Mouse (Mus musculus) left cerebral cortex, adult 9 months (tissue): ENCODE data around the gene Hsd11b2.

Source experiments
- DNase-seq, 2 experiments: peaks; one replicate each; pipeline ENCODE4 v3.0.0; 2022; ENCODE audit warnings: low spot score in 2 of 2

Hsd11b2 gene

GRCm38 (mm10) chr8:105522890-105523289 lies 4.3 kb downstream of the Hsd11b2 start:
- no peak for DNase-seq

- DNase-seq: no peak
Observed at GRCm38 (mm10) chr8:105527110-105527509, 8.6 kb downstream of the Hsd11b2 start.

- no peak for DNase-seq
Observed at GRCm38 (mm10) chr8:105528206-105528605, 9.7 kb downstream of the Hsd11b2 start.

- no peak for DNase-seq
Observed at GRCm38 (mm10) chr8:105529271-105529670, 10.7 kb downstream of the Hsd11b2 start.

GRCm38 (mm10) chr8:105531774-105532173 lies 13.2 kb downstream of the Hsd11b2 start:
- no peak for DNase-seq

- no peak for DNase-seq
Observed at GRCm38 (mm10) chr8:105533439-105533838, 14.9 kb downstream of the Hsd11b2 start.

- peak in 1 of 2 experiments; percentile 59 for DNase-seq
Observed at GRCm38 (mm10) chr8:105533892-105534329, 15.4 kb downstream of the Hsd11b2 start.

- DNase-seq: peak in 1 of 2 experiments; percentile 43
Observed at GRCm38 (mm10) chr8:105536546-105536945, 18.0 kb downstream of the Hsd11b2 start.

- DNase-seq: no peak
Observed at GRCm38 (mm10) chr8:105537011-105537677, 18.6 kb downstream of the Hsd11b2 start.

GRCm38 (mm10) chr8:105538940-105539339 lies 20.4 kb downstream of the Hsd11b2 start:
- no peak for DNase-seq

GRCm38 (mm10) chr8:105542032-105542656 lies 23.6 kb downstream of the Hsd11b2 start:
- DNase-seq: no peak

- no peak for DNase-seq
Observed at GRCm38 (mm10) chr8:105542808-105543207, 24.3 kb downstream of the Hsd11b2 start.

- no peak for DNase-seq
Observed at GRCm38 (mm10) chr8:105543703-105544102, 25.1 kb downstream of the Hsd11b2 start.

- no peak for DNase-seq
Observed at GRCm38 (mm10) chr8:105544544-105545205, 26.1 kb downstream of the Hsd11b2 start.

GRCm38 (mm10) chr8:105545249-105545648 lies 26.7 kb downstream of the Hsd11b2 start:
- peak in 1 of 2 experiments; percentile 29 for DNase-seq

GRCm38 (mm10) chr8:105546384-105547350 lies 28.1 kb downstream of the Hsd11b2 start:
- no peak for DNase-seq

GRCm38 (mm10) chr8:105549506-105549905 lies 31.0 kb downstream of the Hsd11b2 start:
- no peak for DNase-seq

- DNase-seq: no peak
Observed at GRCm38 (mm10) chr8:105550083-105550482, 31.5 kb downstream of the Hsd11b2 start.

GRCm38 (mm10) chr8:105552032-105552431 lies 33.5 kb downstream of the Hsd11b2 start:
- no peak for DNase-seq

- DNase-seq: no peak
Observed at GRCm38 (mm10) chr8:105552824-105553223, 34.3 kb downstream of the Hsd11b2 start.

GRCm38 (mm10) chr8:105554087-105554486 lies 35.5 kb downstream of the Hsd11b2 start:
- peak in 1 of 2 experiments; percentile 65 for DNase-seq

GRCm38 (mm10) chr8:105555230-105555629 lies 36.7 kb downstream of the Hsd11b2 start:
- no peak for DNase-seq
